ENCODE assay signal across 8 mouse cellular contexts in the genomic region with DNA sequence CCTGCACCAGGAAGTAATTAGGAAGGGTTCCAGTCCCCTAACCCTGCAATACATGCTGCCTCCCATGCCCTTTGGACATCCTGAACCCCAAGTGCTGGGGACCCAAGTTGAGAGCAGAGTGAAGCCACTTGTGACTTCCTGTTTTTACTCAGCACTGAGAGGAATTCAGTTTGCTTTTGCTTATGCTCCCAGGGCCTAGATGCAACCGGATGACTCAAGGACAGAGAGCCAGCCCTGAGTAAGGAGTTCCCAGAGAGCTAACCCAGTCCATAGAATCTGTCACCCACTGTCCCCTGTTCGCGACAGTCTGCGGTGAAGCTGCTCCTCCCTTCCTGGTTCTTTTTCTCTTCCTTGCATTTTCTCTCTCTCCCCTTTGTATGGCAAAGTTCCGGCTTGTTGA. TPM values are rescaled to one million over a fixed set of nuclear protein-coding genes. Genes with fewer than 3 reads are reported as not detected.
A peak's percentile ranks its signal among the peaks of the same experiment; 100 is the strongest.
DNase-seq lines count a peak whose midpoint lies in the region; ATAC-seq lines count a peak whose summit lies in the region.

No protein-coding gene starts in this region.

- H3K4me2 ChIP-seq in kidney, embryonic 14.5 days (replicated peaks; ENCODE audit: low read depth, low read length) = no peak overlapping the region
- H3K4me2 ChIP-seq in forebrain, embryonic 16.5 days (ENCODE audit: low read length) = peak overlapping the region; percentile 73
- peak overlapping the region; percentile 78 for H3K4me2 ChIP-seq in neural tube, embryonic 15.5 days

- no peak overlapping the region for H3K27ac ChIP-seq in kidney, embryonic 14.5 days (ENCODE audit: low read depth, low read length)
- H3K27ac ChIP-seq in forebrain, embryonic 16.5 days (ENCODE audit: low read length) = no peak overlapping the region; the same call in 1 of the 2 replicates
- H3K27ac ChIP-seq in neural tube, embryonic 15.5 days (replicated peaks) = peak overlapping the region; percentile 85

- DNase-seq in kidney, postnatal 14 days = peak; percentile 43
- DNase-seq in kidney, postnatal 4 days = peak; percentile 4 to 13
- DNase-seq in left cerebral cortex, adult 9 months (ENCODE audit: low spot score in 2 of 2) = no peak
- DNase-seq in cerebellum, postnatal 4 days (ENCODE audit: low spot score in 2 of 2) = no peak
- no peak for DNase-seq in spleen, adult 12 weeks (ENCODE audit: low spot score)

- H3K9me3 ChIP-seq in kidney, embryonic 14.5 days (ENCODE audit: control insufficient read depth, low read length) = no peaks in the 10 kb centered on the region
- H3K9me3 ChIP-seq in forebrain, embryonic 16.5 days (ENCODE audit: control insufficient read depth, low read length) = no peaks in the 10 kb centered on the region
- no peaks in the 10 kb centered on the region for H3K9me3 ChIP-seq in neural tube, embryonic 15.5 days (replicated peaks)

- ATAC-seq in kidney, embryonic 14.5 days (ENCODE audit: low FRiP score, low TSS enrichment) = no peak
- no peak for ATAC-seq in forebrain, embryonic 16.5 days
- no peak for ATAC-seq in neural tube, embryonic 15.5 days (ENCODE audit: low FRiP score)

- no peaks in the 10 kb centered on the region for H3K27me3 ChIP-seq in kidney, embryonic 14.5 days (ENCODE audit: control insufficient read depth, insufficient read depth, low read length)
- H3K27me3 ChIP-seq in forebrain, embryonic 16.5 days (replicated peaks; ENCODE audit: control insufficient read depth, insufficient read depth, low read length) = no peaks in the 10 kb centered on the region
- no peaks in the 10 kb centered on the region for H3K27me3 ChIP-seq in neural tube, embryonic 15.5 days (replicated peaks)

- H3K36me3 ChIP-seq in kidney, embryonic 14.5 days (ENCODE audit: control insufficient read depth, insufficient read depth, low read length) = no peaks in the 10 kb centered on the region
- no peaks in the 10 kb centered on the region for H3K36me3 ChIP-seq in forebrain, embryonic 16.5 days (ENCODE audit: control insufficient read depth, insufficient read depth)
- H3K36me3 ChIP-seq in neural tube, embryonic 15.5 days = no peaks in the 10 kb centered on the region

- peaks cover 10% of the 10 kb centered on the region for H3K4me1 ChIP-seq in kidney, embryonic 14.5 days (ENCODE audit: control insufficient read depth, insufficient read depth, low read length)
- H3K4me1 ChIP-seq in forebrain, embryonic 16.5 days (replicated peaks; ENCODE audit: control insufficient read depth, insufficient read depth, low read length) = peaks cover 57% of the 10 kb centered on the region
- peaks cover 53% of the 10 kb centered on the region for H3K4me1 ChIP-seq in neural tube, embryonic 15.5 days

- no peak overlapping the region for H3K9ac ChIP-seq in kidney, embryonic 14.5 days (ENCODE audit: low read depth, low read length)
- peak overlapping the region; percentile 98 for H3K9ac ChIP-seq in forebrain, embryonic 16.5 days (replicated peaks; ENCODE audit: low read depth, low read length)
- peak overlapping the region; percentile 26 for H3K9ac ChIP-seq in neural tube, embryonic 15.5 days (replicated peaks)

- 71% methylated on average over 5 of the region's 5 CpGs for WGBS in kidney, embryonic 14.5 days
- 80% methylated on average over 5 of the region's 5 CpGs for WGBS in forebrain, embryonic 16.5 days
- 55% methylated on average over 5 of the region's 5 CpGs for WGBS in neural tube, embryonic 15.5 days

- no peak overlapping the region for H3K4me3 ChIP-seq in kidney, embryonic 14.5 days (ENCODE audit: low read length)
- H3K4me3 ChIP-seq in forebrain, embryonic 16.5 days (replicated peaks; ENCODE audit: low read length) = peak overlapping the region; percentile 89
- H3K4me3 ChIP-seq in neural tube, embryonic 15.5 days (replicated peaks) = peak overlapping the region; percentile 89

RNA-seq across cellular contexts. Expression of gene Fam49a, which starts 2.2 kb away (rescaled TPM):
- 4.4 and 8.7 TPM in 2 replicates for polyA plus RNA-seq in kidney, embryonic 14.5 days (2014; fragmentation: Nextera tagmentation; extraction: Ambion mirVana)
- polyA plus RNA-seq in forebrain, embryonic 16.5 days (2015; fragmentation: Nextera tagmentation; extraction: Ambion mirVana) = 186 and 218 TPM in 2 replicates
- polyA plus RNA-seq in neural tube, embryonic 15.5 days (2015; fragmentation: Nextera tagmentation; extraction: Ambion mirVana) = 58.2 and 59.1 TPM in 2 replicates

Comparison
In these comparisons a context has a peak if more than half of its experiments do, and no peak if none do; other contexts are left out.
1. DNase-seq: peak in kidney, postnatal 14 days (single experiment) and kidney, postnatal 4 days (2 of 2); none in left cerebral cortex, adult 9 months (0 of 2), cerebellum, postnatal 4 days (0 of 2) and spleen, adult 12 weeks (single experiment).